Mouse (Mus musculus): Measurements from ENCODE around the gene Myof. TPM values are rescaled to one million over a fixed set of nuclear protein-coding genes. Genes with fewer than 3 reads are reported as not detected.

Gene Myof
- total and polyA plus RNA-seq, 3 experiments: 0.30 to 4.1 (median 0.59) TPM

DNA sequence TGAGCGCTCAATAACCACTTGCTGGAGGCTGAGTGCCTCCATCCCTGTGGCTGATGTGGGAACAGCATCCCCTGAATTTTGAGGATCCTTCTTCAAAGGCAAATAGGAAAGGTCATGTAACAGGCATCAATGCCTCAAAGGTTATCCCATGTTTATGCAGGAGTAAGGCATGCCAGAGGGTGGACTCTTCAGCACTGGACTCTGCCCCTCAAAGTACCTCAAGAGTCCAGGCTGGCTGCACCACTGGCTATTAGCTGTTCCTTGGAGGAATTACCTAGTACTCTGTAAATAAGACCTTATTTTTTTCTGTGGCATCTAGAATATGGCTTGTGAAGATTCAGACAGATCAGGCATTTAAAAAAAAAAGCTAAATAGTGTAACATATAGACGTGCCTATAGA lies 111.2 kb downstream of the Myof start:
- H3K27ac ChIP-seq (ENCODE audit: insufficient read depth, low read depth): no peak overlapping the region
- H3K4me1 ChIP-seq (ENCODE audit: control insufficient read depth in 1 of 2, insufficient read depth in 2 of 2): peaks cover 0 to 12% of the 10 kb centered on the region in 2 experiments; a peak in 2 of 4 replicates
- peaks cover 0 to 3% of the 10 kb centered on the region in 2 experiments for H3K36me3 ChIP-seq (replicated peaks in 1 of 2; ENCODE audit: control insufficient read depth in 1 of 2, insufficient read depth in 1 of 2, low read length in 1 of 2)
- in situ Hi-C loops (cut with MboI; ENCODE audit: low pct_ligation_motif_present, low pct_unique_long_range_greater_than_20kb, low sequenced_read_pairs): no loop called here
- no peak overlapping the region for H3K4me2 ChIP-seq (ENCODE audit: insufficient read depth, low read depth, poor library complexity, severe bottlenecking)
- H3K4me3 ChIP-seq (replicated peaks in 1 of 3; ENCODE audit: low read depth in 2 of 3, low read length in 2 of 3, poor library complexity in 1 of 3): no peak overlapping the region
- dilution Hi-C loops (cut with MboI; ENCODE audit: extremely low pct_ligation_motif_present, extremely low pct_unique_long_range_greater_than_20kb, low sequenced_read_pairs): no loop called here
- TF ChIP-seq ZKSCAN1 (IDR thresholded peaks at IDR 0.05; ENCODE audit: borderline replicate concordance, low read depth, low read length): no peak
- TF ChIP-seq HCFC1 (IDR thresholded peaks at IDR 0.05; ENCODE audit: low read depth, low read length): no peak
- TF ChIP-seq CHD1 (IDR thresholded peaks at IDR 0.05; ENCODE audit: low read depth, low read length): no peak
- no peak for DNase-seq (ENCODE audit: extremely low read depth)
- no peaks in the 10 kb centered on the region for H3K9me3 ChIP-seq (replicated peaks; ENCODE audit: low read length)
- no peak overlapping the region for H3K9ac ChIP-seq (ENCODE audit: insufficient read depth, low read depth)
- H3K27me3 ChIP-seq (replicated peaks): no peaks in the 10 kb centered on the region
- H3K79me2 ChIP-seq (replicated peaks; ENCODE audit: control insufficient read depth, extremely low read depth, insufficient read depth, poor library complexity, severe bottlenecking): no peaks in the 10 kb centered on the region

DNA sequence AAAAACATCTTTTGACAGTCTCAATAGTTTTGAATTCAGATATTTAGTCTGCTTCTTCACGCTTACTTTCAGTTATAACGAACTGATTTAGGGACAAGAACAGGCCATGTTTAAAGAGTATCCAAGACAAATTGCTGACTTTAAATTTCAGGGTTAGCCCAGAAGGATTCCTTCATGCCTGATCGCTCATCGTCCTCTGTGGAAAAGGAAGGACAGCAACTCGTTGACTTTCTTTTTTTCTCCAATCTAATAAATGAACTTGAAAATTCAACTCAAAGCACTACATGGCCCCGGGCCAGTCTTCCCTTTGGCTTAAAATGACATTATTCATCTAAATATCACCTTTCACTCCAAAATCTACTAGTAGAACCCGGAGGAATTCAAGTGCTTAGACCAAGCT lies 115.5 kb downstream of the Myof start:
- no peak overlapping the region for H3K9ac ChIP-seq (ENCODE audit: insufficient read depth, low read depth)
- DNase-seq (ENCODE audit: extremely low read depth): no peak
- peaks cover 0 to 8% of the 10 kb centered on the region in 2 experiments; a peak in 1 of 4 replicates for H3K4me1 ChIP-seq (ENCODE audit: control insufficient read depth in 1 of 2, insufficient read depth in 2 of 2)
- dilution Hi-C loops (cut with MboI; ENCODE audit: extremely low pct_ligation_motif_present, extremely low pct_unique_long_range_greater_than_20kb, low sequenced_read_pairs) (no loop called here), in situ Hi-C loops (cut with MboI; ENCODE audit: low pct_ligation_motif_present, low pct_unique_long_range_greater_than_20kb, low sequenced_read_pairs) (no loop called here)
- no peaks in the 10 kb centered on the region for H3K9me3 ChIP-seq (replicated peaks; ENCODE audit: low read length)
- TF ChIP-seq MYC (IDR thresholded peaks at IDR 0.05; ENCODE audit: low read depth, low read length): no peak
- TF ChIP-seq PAX5 (IDR thresholded peaks at IDR 0.05; ENCODE audit: low read length): no peak
- TF ChIP-seq ZKSCAN1 (IDR thresholded peaks at IDR 0.05; ENCODE audit: borderline replicate concordance, low read depth, low read length): no peak
- no peaks in the 10 kb centered on the region for H3K79me2 ChIP-seq (replicated peaks; ENCODE audit: control insufficient read depth, extremely low read depth, insufficient read depth, poor library complexity, severe bottlenecking)
- no peaks in the 10 kb centered on the region for H3K27me3 ChIP-seq (replicated peaks)
- no peak overlapping the region for H3K4me3 ChIP-seq (replicated peaks in 1 of 3; ENCODE audit: low read depth in 2 of 3, low read length in 2 of 3, poor library complexity in 1 of 3)
- H3K36me3 ChIP-seq (replicated peaks in 1 of 2; ENCODE audit: control insufficient read depth in 1 of 2, insufficient read depth in 1 of 2, low read length in 1 of 2): no peaks in the 10 kb centered on the region
- no peak overlapping the region for H3K4me2 ChIP-seq (ENCODE audit: insufficient read depth, low read depth, poor library complexity, severe bottlenecking)
- H3K27ac ChIP-seq (ENCODE audit: insufficient read depth, low read depth): no peak overlapping the region

DNA sequence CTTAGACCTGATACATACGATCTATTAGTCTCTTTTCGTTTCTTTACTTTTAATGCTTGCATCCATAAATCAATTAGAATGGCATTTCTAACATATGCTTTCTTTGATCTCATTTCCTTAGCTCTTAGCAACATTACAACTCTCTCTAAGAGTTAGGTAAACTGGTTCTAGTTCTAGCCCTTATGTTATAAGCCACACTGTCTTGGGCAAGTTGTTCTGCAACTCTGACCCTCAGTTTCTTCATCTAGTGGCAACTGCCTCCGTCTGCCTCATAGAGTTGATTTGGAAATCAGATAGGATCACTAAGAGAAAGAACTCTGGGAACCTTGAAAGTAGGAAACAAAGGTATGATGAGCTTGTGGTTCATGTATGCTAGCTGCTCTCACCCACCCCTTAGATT lies 118.1 kb downstream of the Myof start:
- TF ChIP-seq CHD2 (IDR thresholded peaks at IDR 0.05; ENCODE audit: low read length) (no peak), ZNF384 (IDR thresholded peaks at IDR 0.05; ENCODE audit: low read depth, low read length) (no peak), MYC (IDR thresholded peaks at IDR 0.05; ENCODE audit: low read depth, low read length) (no peak), POLR2A (IDR thresholded peaks at IDR 0.05; ENCODE audit: low read depth, low read length) (no peak), NRF1 (IDR thresholded peaks at IDR 0.05; ENCODE audit: low read depth, low read length) (no peak), E2F4 (IDR thresholded peaks at IDR 0.05; ENCODE audit: insufficient replicate concordance, low read depth, low read length) (no peak), USF1 (IDR thresholded peaks at IDR 0.05; ENCODE audit: low read depth, low read length) (no peak)

More for the DNA sequence above, 118.1 kb downstream of the Myof start:
- Histone ChIP-seq H3K4me2 (ENCODE audit: insufficient read depth, low read depth, poor library complexity, severe bottlenecking) (no peak overlapping the region), H3K9ac (ENCODE audit: insufficient read depth, low read depth) (no peak overlapping the region), H3K4me3 (replicated peaks in 1 of 3; ENCODE audit: low read depth in 2 of 3, low read length in 2 of 3, poor library complexity in 1 of 3) (no peak overlapping the region), H3K79me2 (replicated peaks; ENCODE audit: control insufficient read depth, extremely low read depth, insufficient read depth, poor library complexity, severe bottlenecking) (no peaks in the 10 kb centered on the region), H3K27me3 (replicated peaks) (no peaks in the 10 kb centered on the region), H3K27ac (ENCODE audit: insufficient read depth, low read depth) (no peak overlapping the region), H3K36me3 (replicated peaks in 1 of 2; ENCODE audit: control insufficient read depth in 1 of 2, insufficient read depth in 1 of 2, low read length in 1 of 2) (no peaks in the 10 kb centered on the region), H3K9me3 (replicated peaks; ENCODE audit: low read length) (no peaks in the 10 kb centered on the region), H3K4me1 (ENCODE audit: control insufficient read depth in 1 of 2, insufficient read depth in 2 of 2) (peaks cover 0 to 8% of the 10 kb centered on the region in 2 experiments; a peak in 1 of 4 replicates)
- dilution Hi-C loops (cut with MboI; ENCODE audit: extremely low pct_ligation_motif_present, extremely low pct_unique_long_range_greater_than_20kb, low sequenced_read_pairs): no loop called here
- DNase-seq (ENCODE audit: extremely low read depth): no peak
- in situ Hi-C loops (cut with MboI; ENCODE audit: low pct_ligation_motif_present, low pct_unique_long_range_greater_than_20kb, low sequenced_read_pairs): no loop called here

Measured in CH12.LX (cell line).